Mouse (Mus musculus) cerebellum, adult 2 months (tissue): Measurements from ENCODE around the gene Acaa1a.

Experiments used
- CTCF ChIP-seq: fragments of 200-500 bp; IDR thresholded peaks from 2 replicates; pipeline ENCODE4 v1.5.1; 2011; ENCODE audit warnings: low read depth, mild to moderate bottlenecking, control low read depth, low read length, moderate library complexity, borderline replicate concordance; ENCODE audit not compliant: insufficient read depth
- POLR2A ChIP-seq: fragments of 200-500 bp; IDR thresholded peaks from 2 replicates; pipeline ENCODE4 v1.6.1; 2011; ENCODE audit warnings: low read length, control low read depth, borderline replicate concordance; ENCODE audit not compliant: insufficient read depth

- TF ChIP-seq CTCF (no peak), POLR2A (no peak)
These were observed 23.8 kb downstream of the Acaa1a start for GRCm38 (mm10) chr9:119363229-119363628.
